Mouse (Mus musculus) heart, adult 2 months (tissue): ENCODE data around the gene Ddx43.

Experiments used
- CTCF ChIP-seq: fragments of 200-600 bp; IDR thresholded peaks from 2 replicates; pipeline ENCODE4 v1.8.1; 2022; ENCODE audit warnings: antibody characterized with exemption, mild to moderate bottlenecking, moderate library complexity
- POLR2A ChIP-seq: fragments of 200-500 bp; IDR thresholded peaks from 2 replicates; pipeline ENCODE4 v1.6.1; 2011; ENCODE audit warnings: mild to moderate bottlenecking, low read depth, low read length, control low read depth; ENCODE audit not compliant: insufficient read depth

GRCm38 (mm10) chr9:78463337-78463736, 67.8 kb downstream of the Ddx43 start:
- TF ChIP-seq CTCF (no peak), POLR2A (no peak)
